Mouse (Mus musculus) spleen, postnatal 10 days (tissue): Measurements from ENCODE around the gene Mybl2.

Source experiments
- DNase-seq, 2 experiments: peaks; one replicate each; pipeline ENCODE4 v3.0.0; 2021 to 2022; ENCODE audit warnings: low spot score in 2 of 2

The Mybl2 gene

DNA sequence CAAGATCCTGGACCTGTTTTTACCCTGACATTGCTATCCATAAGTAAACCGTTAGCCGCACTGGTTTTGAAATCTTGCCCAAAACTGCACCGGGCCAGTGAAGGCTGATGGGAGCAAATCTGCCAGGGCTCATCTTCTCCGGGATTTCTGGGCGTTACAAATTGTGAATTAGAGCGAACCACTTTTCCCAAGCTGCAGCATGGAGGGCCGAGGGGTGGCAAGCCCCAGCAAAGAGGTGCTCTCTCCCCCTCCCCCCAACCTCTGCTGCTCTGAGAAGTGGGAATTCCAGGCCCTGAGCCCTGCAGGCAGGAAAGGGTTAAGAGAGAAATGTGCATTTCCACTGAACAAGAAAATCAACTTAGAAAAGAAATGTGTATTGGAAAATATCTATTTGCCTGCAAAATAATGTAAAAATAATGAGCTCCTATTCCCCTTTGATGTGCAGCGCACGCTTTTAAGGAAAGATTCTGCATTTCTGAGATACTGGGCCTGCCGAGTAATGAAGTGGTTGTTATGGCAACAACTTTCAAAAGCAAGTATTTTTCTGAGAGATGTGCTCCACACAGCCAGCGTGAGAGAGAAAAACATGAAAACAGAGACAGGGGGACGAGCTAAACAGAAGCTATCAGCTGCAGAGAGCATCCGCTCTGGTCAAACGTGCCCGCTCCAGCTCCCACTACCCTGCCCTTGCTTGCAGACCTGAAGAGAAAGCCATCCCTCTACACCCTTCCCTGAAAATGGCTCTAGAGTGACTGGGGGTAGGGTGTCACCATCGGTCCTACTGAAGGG lies 57.1 kb downstream of the Mybl2 start:
- no peak for DNase-seq

- peak in 1 of 2 experiments; percentile 11 for DNase-seq
These were observed 66.3 kb downstream of the Mybl2 start for GRCm38 (mm10) chr2:163120626-163121352.

GRCm38 (mm10) chr2:163121353-163121660 lies 66.8 kb downstream of the Mybl2 start:
- no peak for DNase-seq

DNA sequence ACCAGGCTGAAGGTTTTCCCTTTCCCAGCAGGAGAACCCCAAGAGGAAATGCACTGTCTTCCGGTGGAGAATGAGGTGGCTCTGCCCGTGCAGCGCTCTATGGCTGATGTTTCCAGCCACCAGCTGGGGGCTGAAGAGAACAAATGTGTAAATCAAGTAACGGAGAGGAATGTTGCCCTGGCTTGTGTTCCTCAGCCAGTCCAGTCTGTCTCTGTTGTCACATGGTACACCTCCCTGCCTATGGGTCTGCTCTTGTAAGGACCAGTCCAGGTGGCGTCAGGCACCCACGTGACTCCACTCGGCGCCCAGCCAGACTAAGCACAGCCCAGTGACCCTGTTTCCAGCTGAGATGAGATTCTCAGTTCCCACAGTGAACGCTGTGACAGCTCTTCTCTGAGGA lies 67.8 kb downstream of the Mybl2 start:
- no peak for DNase-seq

DNA sequence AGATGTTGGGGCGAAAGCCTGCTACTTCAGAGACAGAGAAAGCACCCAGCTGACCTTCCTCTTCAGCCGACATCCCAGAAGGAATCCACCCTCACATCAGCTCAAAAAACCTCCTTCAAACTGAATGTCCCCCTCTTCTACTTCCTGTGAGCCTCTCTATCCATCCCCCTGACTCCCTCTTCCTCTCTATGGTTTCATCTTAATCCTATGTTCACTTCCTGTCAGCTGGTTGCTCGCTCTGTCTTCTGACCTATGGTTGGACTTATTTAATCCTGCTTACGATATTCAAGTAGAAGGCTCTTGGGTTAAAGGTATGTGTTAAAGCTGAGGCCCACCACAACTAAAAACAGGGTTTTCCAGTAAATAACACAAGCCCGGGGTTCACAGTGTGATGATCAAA lies 69.0 kb downstream of the Mybl2 start:
- no peak for DNase-seq

GRCm38 (mm10) chr2:163130837-163131236 lies 76.3 kb downstream of the Mybl2 start:
- no peak for DNase-seq

DNA sequence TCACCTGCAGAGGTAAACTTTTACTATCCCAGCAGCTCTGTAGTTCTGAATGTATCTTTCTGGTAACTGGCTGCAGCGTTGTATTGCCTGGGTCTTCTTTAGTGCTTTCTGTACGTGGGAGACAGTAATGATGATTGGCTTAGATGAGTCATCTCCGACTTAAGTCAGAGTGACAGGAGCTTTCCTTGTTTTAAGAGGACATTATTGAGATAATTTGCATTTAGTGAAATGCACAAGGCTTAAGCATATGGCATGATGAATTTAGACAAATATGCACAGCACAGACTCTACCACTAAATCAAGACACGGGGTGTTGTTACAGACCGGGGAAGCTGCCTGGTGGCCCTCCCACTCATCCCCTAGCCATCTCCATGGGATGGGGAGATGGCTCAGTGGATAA lies 77.8 kb downstream of the Mybl2 start:
- no peak for DNase-seq
